Mouse (Mus musculus) brain, embryonic 18.5 days (tissue): ENCODE measurements at regions not wholly inside any gene's neighbourhood (a gene's known extent, or its start where the extent isn't known, plus 50 kb on each side); places are given as distances from the start of the nearest gene placed in this dataset.
A peak's percentile ranks its signal among the peaks of the same experiment; 100 is the strongest.
"Not testable (repeated sequence)": the region's sequence is repeated elsewhere in the genome, so short reads cannot be mapped to it uniquely, and the experiment has no call there.

Experiments
- DNase-seq: peaks from one replicate; pipeline ENCODE4 v3.0.0-alpha.2; 2012; ENCODE audit warnings: low read depth, low spot score

DNA sequence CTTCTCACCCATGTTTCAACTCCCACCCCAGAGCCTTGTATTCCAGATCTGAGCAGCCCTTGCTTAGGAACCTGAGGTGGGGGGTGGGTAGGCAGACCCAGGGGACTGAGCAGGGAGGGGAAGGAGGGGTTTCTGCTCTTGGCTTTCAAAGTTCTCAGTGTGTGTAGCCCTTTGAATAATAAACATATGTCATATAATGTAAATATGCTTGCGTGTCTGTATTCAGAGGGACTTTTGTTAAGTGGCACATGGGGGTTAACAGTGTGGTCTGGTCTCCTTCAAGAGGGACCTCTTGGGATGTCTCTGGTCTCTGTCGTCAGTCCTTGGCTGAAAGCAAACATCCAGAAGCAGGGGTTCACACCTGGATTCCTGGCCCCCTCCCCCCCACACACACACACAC, 149.1 kb upstream of the Rtl1 start:
- DNase-seq: no peak

DNA sequence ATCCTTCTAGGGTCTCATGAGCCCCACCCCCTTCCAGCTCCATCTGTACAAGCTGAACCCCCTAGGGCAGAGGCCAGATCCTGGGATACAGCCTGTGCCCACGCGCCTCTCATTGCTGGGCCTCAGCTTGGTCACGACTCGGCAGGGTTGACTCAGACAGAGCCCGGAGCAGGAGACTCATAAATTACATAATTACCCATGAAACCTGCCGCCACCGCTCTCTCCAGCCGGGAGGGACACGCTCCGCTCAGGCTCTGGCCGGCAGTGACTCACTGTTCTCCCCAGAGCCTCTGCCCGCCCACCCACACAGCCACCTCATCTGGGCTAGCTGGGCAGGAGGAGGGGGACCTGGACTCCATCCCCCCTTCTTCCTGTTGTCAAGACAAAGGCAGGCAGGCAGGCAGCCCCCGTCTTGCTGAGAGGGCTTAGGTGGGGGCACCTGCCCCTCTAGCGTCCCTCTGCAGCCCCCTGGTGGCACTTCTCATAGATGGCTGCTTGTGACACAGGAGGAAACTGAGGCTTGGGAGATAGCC, 149.6 kb upstream of the Rtl1 start:
- DNase-seq: peak; percentile 28

DNA sequence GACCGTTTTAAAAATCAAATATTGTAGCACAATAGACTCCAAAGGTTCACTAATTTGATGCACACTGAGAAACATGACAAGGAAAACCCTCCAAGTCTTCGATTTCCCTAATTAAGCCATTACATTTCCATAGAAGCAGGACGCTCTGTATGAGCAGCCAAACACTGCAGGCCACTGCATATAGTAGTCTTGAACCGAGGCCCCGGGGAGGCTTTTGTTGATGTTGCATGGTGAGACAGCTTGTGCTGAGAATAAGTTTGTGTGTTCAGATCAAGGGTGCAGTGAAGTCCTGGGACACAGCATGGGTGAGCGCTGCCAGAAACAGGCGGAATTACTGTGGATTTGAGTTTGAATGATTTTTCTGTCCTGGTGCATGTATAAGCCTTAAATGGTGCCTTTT, 154.9 kb upstream of the Rtl1 start:
- no peak for DNase-seq

DNA sequence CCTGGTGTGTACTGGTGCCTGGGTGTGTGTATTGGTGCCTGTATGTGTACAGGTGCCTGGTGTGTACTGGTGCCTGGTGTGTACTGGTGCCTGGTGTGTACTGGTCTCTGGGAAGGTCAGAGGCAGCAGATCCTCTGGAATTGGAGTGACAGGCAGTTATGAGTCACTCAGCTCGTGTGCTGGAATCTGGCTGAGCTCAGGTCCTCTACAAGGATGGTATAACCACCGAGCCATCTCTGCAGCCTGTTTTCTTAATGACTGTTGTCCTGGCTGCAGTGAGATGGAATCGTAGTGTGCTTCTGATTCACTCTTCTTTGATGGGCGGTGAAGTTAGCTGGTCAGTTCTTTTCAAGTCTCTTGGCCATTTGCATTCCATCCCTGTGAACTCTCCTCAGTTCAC, 164.2 kb upstream of the Rtl1 start:
- no peak for DNase-seq

DNA sequence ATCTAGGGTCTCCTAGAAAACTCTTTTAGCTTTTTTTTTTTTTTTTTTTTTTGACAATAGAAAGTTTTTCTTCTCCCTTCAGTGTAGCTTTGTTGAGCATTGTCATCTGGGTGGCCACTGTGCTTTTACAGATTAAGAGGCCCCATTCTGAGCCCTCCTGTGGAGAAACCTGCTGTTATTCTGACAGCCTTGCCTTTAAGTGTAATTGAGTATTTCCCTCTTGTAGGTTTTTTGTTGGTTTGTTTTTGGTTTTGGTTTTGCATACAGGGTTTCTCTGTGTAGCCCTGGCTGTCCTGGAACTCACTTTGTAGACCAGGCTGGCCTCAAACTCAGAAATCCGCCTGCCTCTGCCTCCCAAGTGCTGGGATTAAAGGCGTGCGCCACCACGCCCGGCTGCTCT, 166.5 kb upstream of the Rtl1 start:
- not testable (repeated sequence) for DNase-seq

DNA sequence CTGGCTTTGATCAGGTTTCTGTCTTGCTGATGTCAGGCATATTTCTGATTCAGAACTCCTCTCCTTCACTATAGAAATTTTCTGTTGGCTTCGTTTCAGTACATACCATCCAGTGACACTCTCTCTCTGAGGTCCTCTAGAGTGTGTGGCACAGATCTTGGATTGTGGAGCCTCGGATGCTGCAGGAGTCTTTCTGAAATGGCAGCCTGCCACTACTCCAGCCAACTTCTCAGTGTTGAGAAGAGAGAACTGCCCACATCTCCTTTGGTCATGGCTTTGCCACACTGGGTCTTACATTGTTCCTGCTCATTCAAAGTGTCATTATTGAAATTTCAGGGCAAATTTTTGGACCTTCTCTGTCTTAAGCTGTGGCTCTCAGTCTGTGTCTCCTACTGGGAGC, 172.4 kb upstream of the Rtl1 start:
- no peak for DNase-seq

DNA sequence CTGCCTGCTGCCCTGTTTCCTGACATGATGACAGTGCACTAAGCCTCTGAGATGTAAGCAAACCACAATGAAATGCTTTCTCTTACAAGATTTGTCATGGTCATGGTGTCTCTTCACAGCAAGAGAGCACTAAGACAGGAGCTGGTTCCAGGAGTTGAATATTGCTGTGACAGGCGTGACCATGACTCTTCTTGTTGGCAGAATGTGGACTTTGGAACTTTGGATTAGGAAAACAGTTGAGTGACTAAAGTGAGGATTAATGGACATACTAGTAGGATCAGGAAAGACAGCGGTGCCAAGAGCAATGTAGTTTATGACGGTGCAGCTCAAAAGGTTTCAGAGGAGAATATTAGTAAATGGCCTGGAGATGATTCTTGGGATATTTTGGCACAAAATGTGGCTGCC, 173.8 kb upstream of the Rtl1 start:
- no peak for DNase-seq

DNA sequence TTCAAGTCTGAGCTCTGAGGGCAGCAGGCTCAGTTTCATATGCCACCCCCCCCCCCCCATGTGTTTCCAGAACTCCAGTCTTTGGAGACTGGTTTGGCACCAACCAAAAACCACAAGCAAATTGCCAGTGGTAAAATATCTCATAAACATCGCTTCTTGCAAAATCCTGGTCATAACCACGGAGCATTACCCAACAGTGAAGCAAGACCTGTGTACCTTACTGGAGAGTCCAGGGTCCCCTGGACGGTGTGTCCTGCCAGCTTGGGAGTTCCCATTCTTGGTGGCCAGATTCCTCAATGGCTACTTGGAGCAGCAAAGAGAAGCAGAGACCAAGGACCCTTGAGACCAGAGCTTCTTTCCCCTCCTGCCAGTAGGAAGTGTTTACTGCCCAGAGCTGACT, 198.7 kb upstream of the Rtl1 start:
- DNase-seq: no peak

DNA sequence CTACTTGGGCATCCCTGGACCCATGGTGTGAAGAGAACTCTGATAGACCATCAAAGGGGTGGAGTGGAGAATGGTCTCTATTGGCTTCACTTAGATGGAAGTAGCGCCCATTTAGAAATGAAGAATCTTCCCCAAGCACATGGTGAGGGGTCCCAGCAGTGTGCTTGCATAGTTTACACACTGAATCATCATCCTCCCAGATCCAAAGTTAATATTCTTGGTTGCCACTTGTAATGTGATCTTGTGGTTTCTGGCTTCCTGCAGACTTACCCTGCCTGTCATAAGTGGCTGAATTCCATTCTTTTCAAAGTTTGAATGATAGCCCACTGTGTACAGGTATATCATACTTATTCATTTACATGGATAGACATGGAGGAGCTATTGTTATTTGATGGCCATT, 199.3 kb upstream of the Rtl1 start:
- DNase-seq: no peak

DNA sequence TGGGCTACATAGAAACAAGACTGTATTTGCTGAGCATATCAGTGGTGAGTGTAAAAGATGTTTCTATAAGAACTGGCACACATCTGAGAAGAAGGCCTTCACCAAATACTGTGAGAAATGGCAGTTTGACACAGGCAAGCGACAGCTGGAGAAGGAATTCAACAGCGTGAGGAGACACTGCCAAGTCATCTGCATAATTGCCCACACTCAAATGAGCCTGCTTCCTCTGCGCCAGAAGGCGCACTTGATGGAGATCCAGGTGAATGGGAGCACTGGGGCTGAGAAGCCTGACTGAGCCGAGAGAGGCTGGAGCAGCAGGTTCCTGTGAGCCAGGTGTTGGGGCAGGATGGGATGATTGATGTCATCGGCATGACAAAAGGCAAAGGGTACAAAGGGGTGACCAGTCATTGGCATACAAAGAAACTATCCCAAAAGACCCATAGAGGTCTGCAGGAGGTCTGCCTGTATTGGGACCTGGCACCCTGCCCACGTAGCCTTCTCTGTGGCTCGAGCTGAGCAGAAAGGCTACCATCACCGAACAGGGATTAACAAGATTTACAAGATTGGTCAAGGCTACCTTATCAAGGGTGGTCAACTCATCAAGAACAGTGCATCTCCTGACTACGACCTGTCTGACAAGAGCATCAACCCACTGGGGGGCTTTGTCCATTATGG, 227.2 kb upstream of the Rtl1 start:
- DNase-seq: peak; percentile 20

DNA sequence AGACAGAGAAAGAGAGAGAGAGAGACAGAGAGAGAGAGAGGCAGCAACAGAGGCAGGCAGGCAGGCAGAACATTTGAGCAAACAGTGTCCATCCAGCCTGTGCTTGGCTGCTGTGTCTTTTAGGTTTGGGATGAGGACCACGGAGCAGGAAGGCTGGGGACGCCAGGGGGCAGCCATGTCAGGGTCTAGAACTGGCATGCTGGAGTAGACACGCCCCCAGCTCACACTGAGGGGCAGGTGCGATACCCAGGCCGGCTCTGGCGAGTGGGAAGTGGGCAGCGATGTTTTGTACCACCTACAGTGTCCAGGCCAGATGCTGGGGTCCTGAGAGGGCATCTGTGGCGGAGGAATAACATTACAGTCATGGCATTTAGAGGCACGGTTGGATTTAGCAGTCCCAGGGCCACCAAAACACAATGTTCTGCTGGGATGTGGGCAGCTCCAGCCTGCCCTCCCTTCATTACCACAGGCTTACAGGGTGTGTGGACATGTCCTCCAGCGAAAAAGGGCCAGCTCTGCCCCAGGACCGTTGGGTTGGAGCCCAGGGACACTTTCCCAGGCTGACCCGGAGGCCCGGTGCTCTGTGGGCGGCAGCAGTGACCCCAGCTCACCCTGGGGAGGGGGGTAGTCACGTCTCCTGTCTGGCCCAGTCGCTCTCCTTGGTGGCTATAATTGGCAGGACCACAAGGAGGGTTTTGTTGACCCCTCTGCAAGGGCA, 230.3 kb upstream of the Rtl1 start:
- DNase-seq: no peak

DNA sequence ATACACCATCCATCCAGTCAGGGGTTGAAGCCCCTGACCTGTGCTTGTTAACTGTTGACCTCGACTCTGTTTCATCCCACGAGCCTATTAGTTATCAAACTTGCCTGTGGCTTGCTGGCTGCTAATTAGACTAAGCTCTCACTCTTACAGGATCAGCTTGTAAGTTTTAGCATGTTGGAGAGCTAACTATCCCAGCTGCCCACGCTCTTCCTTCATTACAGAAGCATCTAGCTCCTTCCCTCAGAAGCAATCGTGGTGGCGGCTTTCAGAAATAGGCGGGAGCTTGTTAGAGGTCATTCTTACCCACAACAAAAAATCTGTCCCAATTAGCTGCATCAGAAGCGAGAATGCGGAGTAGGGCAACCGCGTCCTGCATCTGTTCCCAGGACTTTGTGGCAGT, 232.8 kb upstream of the Rtl1 start:
- no peak for DNase-seq

DNA sequence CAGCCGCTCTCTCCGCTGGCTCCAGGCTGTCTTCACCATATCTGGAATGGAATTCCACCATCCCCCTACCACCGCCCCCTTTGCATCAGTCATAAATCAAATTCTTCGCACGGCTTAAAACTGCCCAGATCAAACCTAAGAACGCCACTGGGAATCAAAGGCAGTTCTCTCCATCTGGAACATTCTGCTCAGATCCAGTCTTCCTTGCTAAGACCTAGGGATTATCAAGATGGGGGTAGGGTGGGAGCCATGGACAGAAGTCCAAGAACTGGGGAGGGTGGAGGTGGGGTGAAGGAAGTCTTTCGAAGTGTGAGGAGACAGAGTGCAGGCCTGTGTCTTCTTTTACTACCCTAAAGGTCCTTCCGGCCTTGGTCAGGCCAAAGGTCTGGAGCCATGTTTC, 236.4 kb upstream of the Rtl1 start:
- DNase-seq: no peak

DNA sequence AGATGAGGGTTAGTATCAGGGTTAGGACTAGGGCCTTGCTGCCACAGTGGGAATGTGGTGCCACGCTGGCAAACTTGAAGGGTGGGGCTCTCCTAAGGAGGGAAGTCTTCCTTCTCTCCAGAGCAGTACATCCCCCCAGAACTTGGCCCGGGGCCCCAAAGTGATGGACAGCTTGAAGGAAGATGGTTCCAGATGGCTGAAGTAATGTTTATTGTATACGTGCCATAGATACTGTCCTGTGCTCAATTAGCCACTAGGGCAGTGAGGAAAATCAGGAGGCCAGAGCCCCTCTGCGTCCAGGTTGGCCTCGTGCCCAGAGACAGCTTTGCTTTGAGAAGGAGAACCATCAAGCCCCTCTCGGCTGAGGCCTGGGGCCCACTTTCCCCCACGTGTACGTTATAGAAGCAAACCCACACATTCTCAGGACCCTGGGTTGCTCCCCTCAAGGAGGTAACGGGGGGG, 239.0 kb upstream of the Rtl1 start:
- DNase-seq: no peak

DNA sequence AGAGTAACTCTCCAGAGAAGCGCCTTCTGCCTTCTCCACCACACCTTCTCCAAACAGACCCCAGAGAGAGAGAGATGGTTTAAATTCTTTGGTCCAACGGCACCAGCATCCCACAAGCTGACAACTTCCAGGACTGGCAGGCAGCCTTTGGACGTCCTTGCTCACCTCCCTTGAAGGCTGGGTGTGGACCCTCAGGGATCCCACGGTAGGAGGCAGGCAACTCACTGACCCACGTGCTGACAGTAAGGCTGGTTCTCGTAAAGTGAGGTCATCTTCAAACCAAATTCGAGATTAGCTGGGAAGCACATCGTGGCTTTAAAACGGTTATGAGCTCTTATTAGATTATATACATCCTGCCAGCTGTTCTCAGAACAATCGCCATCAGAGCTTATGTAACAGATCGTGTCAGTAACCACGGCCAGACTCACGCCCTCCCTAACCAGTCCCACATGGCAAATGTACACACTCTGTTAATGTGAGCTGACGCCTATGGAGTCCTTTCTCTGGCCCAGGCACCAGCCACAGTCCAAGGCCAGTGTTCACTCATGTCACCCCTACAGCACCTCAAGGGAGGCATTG, 239.9 kb upstream of the Rtl1 start:
- DNase-seq: no peak

DNA sequence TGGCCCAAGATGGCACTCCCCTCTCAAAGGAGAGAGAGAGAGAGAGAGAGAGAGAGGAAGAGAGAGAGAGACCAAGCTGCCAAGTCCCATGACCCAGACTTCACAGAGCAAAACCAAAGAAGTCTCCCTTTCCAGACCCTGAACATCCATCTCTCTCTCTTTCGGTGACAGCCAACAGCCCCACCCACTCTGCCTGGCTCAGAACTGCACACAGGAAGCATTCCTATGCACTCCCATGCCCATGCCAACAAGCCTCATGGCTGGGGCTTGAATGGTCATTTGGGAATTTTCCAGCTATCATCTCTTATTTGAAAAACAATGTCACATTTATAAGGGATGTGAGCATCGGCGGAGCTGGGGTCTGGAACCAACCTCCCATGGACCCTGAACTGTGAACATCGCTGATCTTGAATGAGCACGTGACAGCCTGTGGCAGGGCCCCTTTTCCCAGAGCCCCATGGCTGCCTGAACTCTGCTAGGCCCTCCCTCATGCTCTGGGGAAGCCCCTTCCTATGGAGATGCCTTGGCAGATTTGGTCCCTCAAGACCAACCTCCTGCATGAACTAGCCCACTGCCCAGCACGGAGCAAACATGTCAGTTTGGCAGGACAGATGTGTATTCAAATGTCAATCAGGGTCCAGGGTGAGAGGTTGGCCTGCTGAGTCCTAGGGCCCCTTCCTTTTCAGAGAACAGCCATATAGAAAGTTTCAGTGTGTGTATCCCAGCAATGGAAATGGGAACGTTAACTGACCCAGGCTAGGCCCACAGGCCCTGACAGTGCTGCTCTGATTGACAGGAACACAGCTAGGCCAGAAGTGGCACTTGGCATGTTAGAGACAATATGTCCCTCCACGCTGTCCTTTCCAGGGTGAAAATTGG, 244.8 kb upstream of the Rtl1 start:
- DNase-seq: no peak

DNA sequence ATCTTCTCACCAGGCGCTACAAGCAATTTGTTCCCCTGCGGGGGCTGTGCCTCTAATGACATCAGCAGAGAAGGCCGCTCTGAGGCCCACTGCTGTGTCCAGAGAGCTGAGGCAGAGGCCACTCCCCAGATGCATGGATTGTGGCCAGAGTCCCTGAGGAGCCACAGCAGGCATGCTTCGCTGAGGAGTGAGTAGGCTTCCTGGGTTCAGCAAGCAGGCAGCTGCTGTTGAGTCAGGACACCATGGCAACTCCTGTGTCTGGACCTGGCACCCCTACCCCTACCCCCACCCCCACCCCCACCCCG, 245.4 kb upstream of the Rtl1 start:
- no peak for DNase-seq

DNA sequence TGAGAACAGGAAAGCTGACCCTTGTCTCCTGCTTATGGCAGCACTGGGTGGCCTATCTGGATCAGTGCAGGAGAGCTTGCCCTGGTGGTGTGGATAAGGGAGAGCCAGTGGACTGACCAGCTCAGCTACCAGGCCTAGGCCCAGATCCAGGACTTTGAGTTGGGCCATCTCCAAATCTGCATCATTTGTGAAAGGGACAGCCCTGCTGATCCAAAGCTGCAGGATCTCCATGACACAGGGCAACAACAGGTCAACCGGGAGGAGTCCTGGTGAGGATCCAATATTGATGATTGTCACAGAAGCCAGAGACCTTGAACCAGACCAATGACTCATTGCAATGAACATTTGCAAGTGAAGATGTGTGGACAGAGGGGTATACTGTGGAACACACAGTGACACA, 256.2 kb upstream of the Rtl1 start:
- no peak for DNase-seq

DNA sequence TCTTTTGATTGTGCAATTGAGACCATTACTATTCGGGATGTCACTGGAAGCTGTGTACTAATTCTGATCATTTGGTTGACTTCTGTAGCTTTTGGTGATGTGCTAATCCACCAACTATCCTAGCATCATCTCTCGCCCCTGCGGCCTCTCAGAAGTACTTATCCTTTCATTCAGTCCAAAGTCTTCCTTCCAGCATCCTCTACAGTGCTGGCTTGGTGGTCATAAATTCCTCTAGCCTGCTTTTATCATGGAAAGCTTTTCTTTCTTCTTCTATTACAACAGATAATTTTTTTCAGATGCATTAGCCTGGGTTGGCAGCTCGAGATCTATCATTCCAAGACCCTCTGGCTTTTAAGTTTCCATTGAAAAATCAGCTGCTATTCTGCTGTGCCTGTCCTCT, 257.6 kb upstream of the Rtl1 start:
- no peak for DNase-seq

DNA sequence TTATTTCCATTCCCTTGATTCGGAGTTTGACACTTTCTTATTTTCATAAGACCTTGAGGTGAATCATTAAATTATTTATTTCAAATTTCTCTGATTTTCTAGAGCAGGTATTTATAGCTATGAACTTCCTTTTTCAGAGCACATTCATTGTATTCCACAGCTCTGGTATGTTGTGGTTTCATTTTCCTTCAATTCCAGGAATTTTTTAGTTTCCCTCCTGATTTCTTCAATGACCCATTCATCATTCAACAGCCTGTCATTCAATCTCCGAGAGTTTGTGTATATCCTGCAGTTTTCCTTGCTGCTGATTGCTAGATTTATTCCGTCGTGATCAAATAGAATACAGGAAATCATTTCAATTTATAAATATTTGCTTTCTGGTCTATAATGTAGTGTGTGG, 264.7 kb upstream of the Rtl1 start:
- DNase-seq: no peak

DNA sequence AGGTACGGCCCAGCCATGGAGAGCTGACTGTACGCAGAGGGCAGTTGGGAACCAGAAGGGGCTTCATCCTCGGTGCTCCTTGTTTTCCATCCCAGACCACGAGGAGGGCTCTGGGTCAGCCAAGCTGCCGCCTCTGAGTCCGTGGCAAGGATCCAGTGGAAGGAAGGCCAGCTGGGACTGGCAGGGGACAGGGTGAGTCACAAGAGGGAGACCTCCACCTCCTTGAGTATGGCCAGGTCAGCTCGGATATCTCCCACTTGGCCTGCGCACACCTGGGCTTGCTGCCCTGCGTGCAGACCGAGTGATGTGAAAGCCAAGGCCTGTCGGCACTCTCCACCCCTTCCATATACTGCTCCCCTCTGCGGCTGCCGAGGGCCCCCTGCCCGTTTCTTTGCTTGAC, 270.9 kb upstream of the Rtl1 start:
- no peak for DNase-seq

DNA sequence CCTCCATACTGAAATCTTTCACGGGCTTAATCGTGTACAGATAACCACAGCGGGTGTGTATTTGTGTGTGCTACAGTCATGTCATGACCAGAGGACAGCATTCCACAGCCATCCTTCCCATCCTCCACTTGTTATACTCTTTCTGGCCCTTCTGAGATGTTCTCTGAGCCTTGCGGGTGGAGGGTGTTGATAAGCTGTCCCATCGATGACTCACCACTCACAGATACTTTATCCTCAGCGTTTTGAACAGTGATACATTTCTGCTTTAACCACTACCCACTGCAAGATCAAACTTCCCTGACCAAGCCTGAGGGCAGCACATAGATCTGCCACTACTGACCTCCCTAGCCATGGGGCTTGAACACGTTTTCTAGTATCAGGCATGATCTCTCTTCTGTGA, 274.3 kb upstream of the Rtl1 start:
- DNase-seq: no peak
